In the genomic region with DNA sequence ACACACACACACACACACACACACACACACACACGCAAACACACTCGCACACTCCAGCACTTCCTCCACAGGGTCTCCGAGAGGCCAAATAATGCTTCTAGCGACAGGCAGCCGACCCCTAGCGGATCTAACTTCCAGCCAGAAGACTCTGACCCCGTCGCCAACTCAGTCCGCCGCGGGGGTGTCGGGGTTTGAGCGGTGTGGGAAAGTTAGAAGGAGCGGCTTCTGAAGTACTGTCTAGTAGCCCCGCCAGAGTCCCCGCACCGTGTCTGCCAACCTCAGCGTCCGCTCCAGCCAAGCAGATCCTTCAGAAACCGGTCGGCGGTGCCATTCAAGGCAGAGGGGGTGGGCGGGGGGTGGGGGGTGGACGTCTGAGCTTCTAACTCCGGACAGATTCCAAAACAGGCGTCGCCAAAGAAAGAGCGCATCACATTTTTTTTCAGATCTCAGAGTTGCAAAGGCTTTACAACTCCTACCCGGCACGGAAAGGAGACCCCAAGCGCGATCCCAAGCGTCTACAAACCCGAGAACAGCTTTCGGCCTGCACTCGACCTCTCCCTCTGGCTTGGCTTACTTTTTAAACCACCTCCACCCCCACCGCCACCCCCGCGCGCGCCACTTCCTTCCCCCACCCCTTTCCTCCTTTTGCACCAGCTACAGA, we compare ENCODE assay signal across 9 mouse cellular contexts. TPM values are rescaled to one million over a fixed set of nuclear protein-coding genes. Genes with fewer than 3 reads are reported as not detected.
DNase-seq lines count a peak whose midpoint lies in the region; ATAC-seq lines count a peak whose summit lies in the region.
"Had no signal": no experiment of that assay in that cellular context is flagged by ENCODE, and none has a peak within 500 bp of the region (broad histone marks: within the 10 kb centered on the region; RNA-seq: fewer than 3 reads in every experiment).

No protein-coding gene starts in this region.

- H3K4me2 ChIP-seq in embryonic facial prominence, embryonic 11.5 days (ENCODE audit: low read depth, low read length), result peak overlapping the region; percentile 84
- peak overlapping the region; percentile 86 for H3K4me2 ChIP-seq in heart, embryonic 16.5 days (ENCODE audit: low read depth, low read length)

- H3K4me1 ChIP-seq in embryonic facial prominence, embryonic 11.5 days (ENCODE audit: control insufficient read depth, insufficient read depth, low read length), result no peaks in the 10 kb centered on the region
- H3K4me1 ChIP-seq in heart, embryonic 16.5 days (ENCODE audit: control insufficient read depth, insufficient read depth, low read length), result peaks cover 17% of the 10 kb centered on the region; the same call in 1 of the 2 replicates

- peak; percentile 45 to 54 for DNase-seq in cerebellum, postnatal 10 days
- DNase-seq in embryonic facial prominence, embryonic 11.5 days (ENCODE audit: low spot score), result peak; percentile 64
- peak; percentile 72 for DNase-seq in kidney, postnatal 14 days
- DNase-seq in lung, postnatal 4 days, result peak; percentile 76 to 85
- DNase-seq in right cerebral cortex, postnatal 14 days, result no peak

- no peaks in the 10 kb centered on the region for H3K9me3 ChIP-seq in embryonic facial prominence, embryonic 11.5 days (replicated peaks; ENCODE audit: control insufficient read depth, low read length)
- H3K9me3 ChIP-seq in heart, embryonic 16.5 days (replicated peaks; ENCODE audit: control insufficient read depth, low read length), result no peaks in the 10 kb centered on the region

- no peak for ATAC-seq in cerebellum, adult (ENCODE audit: insufficient number of reproducible peaks, low FRiP score, low TSS enrichment)
- ATAC-seq in embryonic facial prominence, embryonic 11.5 days (replicated peaks; ENCODE audit: insufficient number of reproducible peaks, low FRiP score, low TSS enrichment, low read depth), result 0 out of 2 replicates have a peak, but pooled peaks have one; percentile 4
- ATAC-seq in heart, embryonic 16.5 days (replicated peaks; ENCODE audit: extremely low read depth, insufficient read depth, low FRiP score), result 0 out of 2 replicates have a peak, but pooled peaks have one; percentile 2
- no peak for ATAC-seq in granulocyte monocyte progenitor cell, adult 5-6 weeks (replicated peaks; ENCODE audit: poor library complexity, severe bottlenecking)

- H3K36me3 ChIP-seq in embryonic facial prominence, embryonic 11.5 days (replicated peaks; ENCODE audit: control insufficient read depth, insufficient read depth, low read depth, low read length), result no peaks in the 10 kb centered on the region
- no peaks in the 10 kb centered on the region for H3K36me3 ChIP-seq in heart, embryonic 16.5 days (ENCODE audit: control insufficient read depth, insufficient read depth)

- H3K9ac ChIP-seq in embryonic facial prominence, embryonic 11.5 days (replicated peaks; ENCODE audit: low read length), result peak overlapping the region; percentile 62
- peak overlapping the region; percentile 69 for H3K9ac ChIP-seq in heart, embryonic 16.5 days (ENCODE audit: low read length)

- H3K27me3 ChIP-seq in embryonic facial prominence, embryonic 11.5 days (ENCODE audit: control insufficient read depth, insufficient read depth, low read length), result peaks cover 11% of the 10 kb centered on the region
- H3K27me3 ChIP-seq in heart, embryonic 16.5 days (ENCODE audit: control insufficient read depth, insufficient read depth, low read length), result peaks cover 26% of the 10 kb centered on the region

- H3K27ac ChIP-seq in embryonic facial prominence, embryonic 11.5 days (replicated peaks; ENCODE audit: low read depth, low read length), result peak overlapping the region; percentile 84
- H3K27ac ChIP-seq in heart, embryonic 16.5 days (ENCODE audit: low read length), result peak overlapping the region; percentile 80

- H3K4me3 ChIP-seq in embryonic facial prominence, embryonic 11.5 days (ENCODE audit: low read depth, low read length), result peak overlapping the region; percentile 53
- peak overlapping the region; percentile 59 for H3K4me3 ChIP-seq in heart, embryonic 16.5 days (ENCODE audit: low read length)

- under 1% methylated on average over 41 of the region's 41 CpGs for WGBS in embryonic facial prominence, embryonic 11.5 days
- WGBS in heart, embryonic 16.5 days, result under 1% methylated on average over 41 of the region's 41 CpGs

RNA-seq across cellular contexts. Expression of a gene that starts 2.5 kb away (rescaled TPM):
- polyA plus RNA-seq in embryonic facial prominence, embryonic 11.5 days (2014; fragmentation: Nextera tagmentation; extraction: Ambion mirVana), result 19.5 and 34.6 TPM in 2 replicates
- polyA plus RNA-seq in heart, embryonic 16.5 days (2015; fragmentation: Nextera tagmentation; extraction: Ambion mirVana), result 14.0 and 21.6 TPM in 2 replicates
- not detected in 2 replicates for total RNA-seq in granulocyte monocyte progenitor cell, adult 5-6 weeks (2014; fragmentation: Nextera tagmentation)
- not detected in 2 replicates for total RNA-seq in granulocyte monocyte progenitor cell, adult 5-6 weeks (2017)
- polyA plus RNA-seq: C2C12 had no signal

RNA-seq across cellular contexts. Expression of a gene that starts 8.7 kb away (rescaled TPM):
- not detected in 2 replicates for polyA plus RNA-seq in embryonic facial prominence, embryonic 11.5 days (2014; fragmentation: Nextera tagmentation; extraction: Ambion mirVana)
- not detected in 2 replicates for polyA plus RNA-seq in heart, embryonic 16.5 days (2015; fragmentation: Nextera tagmentation; extraction: Ambion mirVana)
- not detected in 2 replicates for total RNA-seq in granulocyte monocyte progenitor cell, adult 5-6 weeks (2014; fragmentation: Nextera tagmentation)
- not detected in 2 replicates for total RNA-seq in granulocyte monocyte progenitor cell, adult 5-6 weeks (2017)
- polyA plus RNA-seq: C2C12 had no signal

Comparison
In these comparisons a context has a peak if more than half of its experiments do, and no peak if none do; other contexts are left out.
1. ATAC-seq: peak in embryonic facial prominence, embryonic 11.5 days (single experiment) and heart, embryonic 16.5 days (single experiment); none in cerebellum, adult (single experiment) and granulocyte monocyte progenitor cell, adult 5-6 weeks (single experiment).